Mouse (Mus musculus) large intestine, adult 2 months (tissue): Measurements from ENCODE around the gene Insc. TPM values are rescaled to one million over a fixed set of nuclear protein-coding genes. Genes with fewer than 3 reads are reported as not detected.

Source experiments
- DNase-seq: peaks from one replicate; pipeline ENCODE4 v3.0.0-alpha.2; 2012; ENCODE audit warnings: low read depth, low spot score
- WGBS: fragments of 180-500 bp; shearing (Covaris S2); methylation state at CpG from one replicate; pipeline ENCODE4 v1.1.7; 2018; 5-methylcytosine and 5-hydroxymethylcytosine counted together
- polyA plus RNA-seq: library from polyadenylated mRNA; depleted of rRNA; stranded (reverse); fragments of >200 nt; gene quantifications from 2 replicates; pipeline ENCODE4 v1.2.3, GENCODE M21; 2012

Gene Insc
- polyA plus RNA-seq, 1 experiment, result 3.0 TPM

GRCm38 (mm10) chr7:114817291-114817806 lies 73.9 kb downstream of the Insc start:
- peak; percentile 37 for DNase-seq
- 17% methylated on average over 6 of the region's 6 CpGs for WGBS

- DNase-seq, result no peak
- 34% methylated on average over 5 of the region's 5 CpGs for WGBS
Observed at GRCm38 (mm10) chr7:114817879-114818278, 74.4 kb downstream of the Insc start.

- 89% methylated on average over 3 of the region's 3 CpGs for WGBS
- DNase-seq, result no peak
Observed at GRCm38 (mm10) chr7:114818351-114818750, 74.9 kb downstream of the Insc start.

GRCm38 (mm10) chr7:114818836-114819235 lies 75.3 kb downstream of the Insc start:
- 71% methylated on average over 8 of the region's 8 CpGs for WGBS
- DNase-seq, result no peak

GRCm38 (mm10) chr7:114822736-114823135 lies 79.2 kb downstream of the Insc start:
- 84% methylated on average over 2 of the region's 2 CpGs for WGBS
- no peak for DNase-seq

- WGBS, result 61% methylated on average over 4 of the region's 4 CpGs
- DNase-seq, result no peak
Observed at GRCm38 (mm10) chr7:114827360-114827759, 83.9 kb downstream of the Insc start.

- WGBS, result 43% methylated on average over 3 of the region's 3 CpGs
- DNase-seq, result no peak
Observed at GRCm38 (mm10) chr7:114832257-114832940, 88.9 kb downstream of the Insc start.

- DNase-seq, result no peak
- WGBS, result 85% methylated on average over 6 of the region's 6 CpGs
Observed at GRCm38 (mm10) chr7:114834504-114834903, 91.0 kb downstream of the Insc start.

- no peak for DNase-seq
- WGBS, result 28% methylated on average over 3 of the region's 3 CpGs
Observed at GRCm38 (mm10) chr7:114837268-114837667, 93.8 kb downstream of the Insc start.

GRCm38 (mm10) chr7:114840029-114840745 lies 96.7 kb downstream of the Insc start:
- no peak for DNase-seq
- 39% methylated on average over 5 of the region's 5 CpGs for WGBS

GRCm38 (mm10) chr7:114842644-114843211 lies 99.2 kb downstream of the Insc start:
- DNase-seq, result no peak
- WGBS, result 72% methylated on average over 3 of the region's 3 CpGs

- 37% methylated on average over 2 of the region's 2 CpGs for WGBS
Observed at GRCm38 (mm10) chr7:114847179-114847578, 103.7 kb downstream of the Insc start.

GRCm38 (mm10) chr7:114852387-114852786 lies 108.9 kb downstream of the Insc start:
- no peak for DNase-seq
- 33% methylated on average over 3 of the region's 3 CpGs for WGBS

More at GRCm38 (mm10) chr7:114847179-114847578, 103.7 kb downstream of the Insc start:
- peak; percentile 54 for DNase-seq

- WGBS, result 22% methylated on average over 2 of the region's 2 CpGs
- no peak for DNase-seq
Observed at GRCm38 (mm10) chr7:114854169-114854568, 110.7 kb downstream of the Insc start.

GRCm38 (mm10) chr7:114860858-114861523 lies 117.5 kb downstream of the Insc start:
- 56% methylated on average over 3 of the region's 3 CpGs for WGBS
- DNase-seq, result no peak

GRCm38 (mm10) chr7:114873315-114874012 lies 130.0 kb downstream of the Insc start:
- 28% methylated on average over 3 of the region's 3 CpGs for WGBS
- no peak for DNase-seq

- DNase-seq, result no peak
- 6% methylated on average over 6 of the region's 6 CpGs for WGBS
Observed at GRCm38 (mm10) chr7:114874032-114874441, 130.5 kb downstream of the Insc start.

- 64% methylated on average over 2 of the region's 2 CpGs for WGBS
- no peak for DNase-seq
Observed at GRCm38 (mm10) chr7:114874579-114874978, 131.1 kb downstream of the Insc start.

- WGBS, result 73% methylated on average over 2 of the region's 2 CpGs
- DNase-seq, result no peak
Observed at GRCm38 (mm10) chr7:114883602-114884001, 140.1 kb downstream of the Insc start.
